Mouse (Mus musculus) right cerebral cortex, adult 18-20 months (tissue): ENCODE data around the gene Akap5.

Source experiments
- DNase-seq: peaks from one replicate; pipeline ENCODE4 v3.0.0; 2022; ENCODE audit warnings: mixed read lengths

The Akap5 gene

GRCm38 (mm10) chr12:76324679-76325431, at the start of gene Akap5:
Gene Akap5, plus strand, starts transcription at chr12:76324891.
- DNase-seq = peak; percentile 69

GRCm38 (mm10) chr12:76278209-76278608, 46.5 kb upstream of the Akap5 start:
- DNase-seq = no peak

DNA sequence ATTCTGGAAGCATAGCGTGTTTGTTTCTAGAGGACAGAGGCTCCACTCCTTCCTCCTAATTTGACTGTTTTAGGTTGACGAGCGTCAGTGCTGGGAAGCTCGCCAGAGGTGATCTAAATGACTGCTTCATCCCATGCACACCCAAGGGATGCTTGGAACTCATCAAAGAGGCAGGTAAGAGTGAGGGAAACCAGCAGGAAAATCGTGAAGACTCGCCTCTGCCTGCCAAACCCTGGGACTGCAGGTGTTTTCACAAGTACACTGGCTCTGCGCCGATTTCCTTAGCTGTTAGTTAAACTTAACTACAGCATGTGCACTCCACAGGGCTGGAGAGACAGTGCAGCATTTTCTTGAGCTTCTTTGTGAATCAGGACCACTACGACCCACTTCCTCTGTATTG, 44.1 kb upstream of the Akap5 start:
- DNase-seq = peak; percentile 55

- DNase-seq = no peak
Observed at GRCm38 (mm10) chr12:76281111-76281660, 43.5 kb upstream of the Akap5 start.

DNA sequence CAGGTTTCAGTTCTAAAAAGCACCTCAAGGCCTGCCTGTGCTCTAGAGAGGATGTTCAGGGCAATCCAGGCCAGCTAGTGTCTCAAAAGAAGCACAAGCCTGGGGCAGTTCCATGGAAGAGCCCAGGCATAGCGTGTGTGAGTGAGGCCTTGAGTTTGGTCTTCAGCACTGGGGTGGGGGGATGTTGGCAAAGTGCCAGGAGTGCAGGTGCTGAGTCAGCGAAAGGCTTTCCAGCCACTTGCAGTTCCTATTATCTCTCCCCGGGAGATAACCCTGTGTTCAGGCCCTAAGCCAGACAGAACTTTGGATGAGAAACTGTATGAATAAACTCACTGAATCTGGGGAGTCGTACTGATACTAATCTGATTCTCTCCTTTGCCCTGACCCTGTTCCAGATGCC, 42.6 kb upstream of the Akap5 start:
- no peak for DNase-seq

GRCm38 (mm10) chr12:76282532-76283173, 42.0 kb upstream of the Akap5 start:
- peak; percentile 64 for DNase-seq

DNA sequence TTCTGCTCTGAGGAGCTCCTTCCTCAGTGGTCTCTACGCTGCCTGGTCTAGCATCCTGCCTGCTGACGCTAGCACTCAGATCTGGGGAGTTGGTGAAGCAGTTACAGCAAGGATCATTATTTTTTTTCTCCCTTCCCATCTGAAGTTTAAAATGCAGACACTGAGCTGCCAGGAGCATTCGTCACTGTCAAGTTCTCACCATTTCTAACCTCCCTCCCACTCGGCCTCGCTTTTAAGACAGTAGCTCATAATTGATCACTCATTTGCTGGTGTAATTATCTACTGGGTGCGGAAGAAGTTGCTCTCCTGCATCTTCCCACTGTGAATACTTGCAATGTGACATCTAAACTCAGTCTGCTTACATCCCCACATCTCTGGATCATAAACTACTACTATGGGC, 39.3 kb upstream of the Akap5 start:
- peak; percentile 37 for DNase-seq

DNA sequence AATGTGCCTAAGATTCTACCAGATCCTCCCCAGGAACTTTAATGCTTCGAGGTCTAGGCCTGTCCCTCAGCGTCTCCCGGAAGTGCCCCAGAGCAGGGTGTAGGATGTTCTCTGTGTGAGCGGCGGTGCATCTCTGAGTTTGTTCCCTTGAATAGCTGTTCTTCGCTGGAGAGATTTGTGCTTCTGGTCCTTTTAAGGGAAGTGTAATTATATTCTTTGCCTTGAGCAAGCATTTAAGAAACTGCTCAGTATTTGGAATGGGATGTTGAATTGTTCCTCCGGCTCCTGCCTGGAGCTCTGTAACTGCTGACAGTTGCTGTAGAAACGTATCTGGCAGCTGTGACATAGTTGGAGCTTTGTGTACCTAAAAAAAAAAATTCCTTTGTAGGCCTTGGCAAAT, 36.7 kb upstream of the Akap5 start:
- peak; percentile 46 for DNase-seq

DNA sequence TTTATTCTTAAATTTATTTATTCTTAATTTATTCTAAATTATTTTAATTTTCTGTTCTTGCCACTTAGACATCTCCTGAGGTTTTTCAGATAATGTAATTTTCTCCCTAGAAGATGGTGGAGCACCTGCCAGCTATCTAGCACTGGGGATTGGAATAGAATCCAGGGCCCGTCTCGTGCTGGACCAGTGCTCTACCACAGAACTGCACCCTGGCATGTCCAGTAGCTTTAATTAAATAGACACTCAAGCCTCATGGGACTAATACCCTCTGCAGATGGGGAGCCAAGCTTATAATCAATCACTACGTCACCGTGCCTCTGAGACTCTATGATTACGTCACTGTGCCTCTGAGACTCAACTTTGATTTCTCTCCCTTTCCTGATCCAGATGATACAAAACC, 36.2 kb upstream of the Akap5 start:
- DNase-seq = no peak

GRCm38 (mm10) chr12:76289428-76289827, 35.3 kb upstream of the Akap5 start:
- DNase-seq = no peak

DNA sequence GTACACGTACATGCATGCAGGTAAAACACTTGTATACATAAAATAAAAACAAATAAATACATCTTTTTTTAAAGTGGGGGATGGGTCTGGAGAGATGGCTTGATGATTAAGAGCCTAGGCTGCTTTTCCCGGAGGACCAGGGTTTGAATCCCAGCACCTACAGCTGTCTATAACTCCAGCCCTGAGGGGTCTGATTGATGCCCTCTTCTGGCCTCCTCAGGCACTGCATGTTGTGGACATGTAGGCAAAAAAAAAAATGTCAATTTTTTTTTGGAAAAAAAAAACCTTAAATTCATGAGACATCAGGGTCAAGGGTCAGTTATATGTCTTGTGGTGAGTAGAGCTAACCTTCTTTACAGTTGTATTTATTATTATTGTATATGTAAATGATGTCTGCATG, 34.4 kb upstream of the Akap5 start:
- DNase-seq = no peak

GRCm38 (mm10) chr12:76293192-76293591, 31.5 kb upstream of the Akap5 start:
- DNase-seq = peak; percentile 64

- DNase-seq = no peak
Observed at GRCm38 (mm10) chr12:76297830-76298229, 26.9 kb upstream of the Akap5 start.

DNA sequence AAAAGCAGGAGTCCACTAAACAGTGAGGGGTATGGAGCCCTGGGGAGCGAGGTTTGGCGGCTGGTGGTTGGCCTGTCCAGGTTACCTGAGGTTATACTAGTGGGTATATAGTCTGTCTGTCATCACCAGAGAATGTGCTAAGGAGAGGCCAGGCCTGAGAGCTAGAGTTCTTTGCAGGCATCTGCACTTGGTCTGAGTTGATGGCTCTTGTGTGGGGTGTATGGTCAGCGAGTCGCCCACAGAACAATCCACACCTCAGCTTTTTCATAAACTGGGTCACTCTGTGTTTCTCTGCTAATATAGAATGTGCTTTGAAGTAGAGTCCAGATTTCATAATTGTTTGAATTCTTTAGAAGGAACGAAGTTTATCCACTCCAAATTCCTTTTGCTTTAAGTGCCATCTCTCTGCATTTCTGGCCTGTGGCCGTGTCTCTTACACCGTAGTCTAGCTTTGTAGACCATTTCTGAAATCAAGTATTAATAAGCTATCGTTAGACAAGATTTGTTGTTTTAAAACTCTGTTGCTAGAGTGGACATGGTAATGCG, 25.3 kb upstream of the Akap5 start:
- DNase-seq = no peak

DNA sequence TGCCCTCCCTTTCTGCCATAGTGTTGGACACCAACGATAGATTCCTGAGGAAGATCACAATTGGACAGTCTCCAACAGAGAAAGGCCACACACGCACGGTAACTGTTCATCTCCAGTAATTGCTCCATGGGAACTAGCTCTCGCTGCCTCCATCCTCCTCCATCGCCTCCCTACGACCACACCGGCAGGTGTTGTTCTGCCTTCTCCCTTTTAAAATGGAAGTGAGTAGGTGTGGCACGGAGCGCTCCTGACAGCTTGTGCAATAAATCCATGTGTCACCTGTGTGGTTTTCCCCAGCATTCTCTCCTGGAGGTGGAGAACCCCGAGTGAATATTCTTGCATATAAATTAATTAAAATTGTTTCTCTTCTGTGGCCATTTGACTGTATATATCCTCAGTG, 24.3 kb upstream of the Akap5 start:
- DNase-seq = peak; percentile 67

DNA sequence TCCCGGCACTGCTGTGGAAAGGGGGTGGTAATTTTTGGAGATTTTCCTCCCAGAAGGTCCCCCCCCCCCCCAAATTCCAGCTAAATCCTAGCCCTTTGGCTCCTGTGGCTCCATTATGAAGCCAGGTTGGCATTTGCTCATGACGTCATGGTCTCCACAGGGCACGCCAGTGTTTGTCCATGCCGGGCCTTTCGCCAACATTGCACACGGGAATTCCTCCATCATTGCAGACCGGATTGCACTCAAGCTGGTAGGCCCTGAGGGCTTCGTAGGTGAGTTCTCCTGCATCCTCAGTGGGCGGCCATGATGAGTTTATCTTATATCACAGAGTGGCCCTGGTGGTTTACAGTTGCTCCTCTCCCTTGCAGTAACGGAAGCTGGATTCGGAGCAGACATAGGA, 21.2 kb upstream of the Akap5 start:
- DNase-seq = no peak

GRCm38 (mm10) chr12:76304199-76304598, 20.5 kb upstream of the Akap5 start:
- no peak for DNase-seq

DNA sequence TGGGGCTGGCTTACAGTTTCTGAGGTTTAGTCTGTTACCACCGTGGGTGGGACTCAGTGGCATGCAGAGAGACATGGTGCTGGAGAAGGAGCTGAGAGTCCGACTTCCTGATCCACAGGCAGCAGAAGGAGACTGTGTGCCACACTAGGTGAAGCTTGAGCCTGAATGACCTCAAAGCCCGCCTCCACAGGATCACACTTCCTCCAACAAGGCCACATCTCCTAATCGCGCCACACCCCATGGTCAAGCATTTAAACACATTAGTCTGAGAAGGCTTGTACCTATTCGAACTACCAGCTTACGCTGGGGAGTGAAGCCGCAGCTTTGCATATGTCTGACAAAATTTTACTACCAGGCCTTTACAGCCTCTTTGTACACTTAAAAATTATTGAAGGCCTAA, 19.6 kb upstream of the Akap5 start:
- DNase-seq = no peak

- no peak for DNase-seq
Observed at GRCm38 (mm10) chr12:76306852-76307561, 17.7 kb upstream of the Akap5 start.

DNA sequence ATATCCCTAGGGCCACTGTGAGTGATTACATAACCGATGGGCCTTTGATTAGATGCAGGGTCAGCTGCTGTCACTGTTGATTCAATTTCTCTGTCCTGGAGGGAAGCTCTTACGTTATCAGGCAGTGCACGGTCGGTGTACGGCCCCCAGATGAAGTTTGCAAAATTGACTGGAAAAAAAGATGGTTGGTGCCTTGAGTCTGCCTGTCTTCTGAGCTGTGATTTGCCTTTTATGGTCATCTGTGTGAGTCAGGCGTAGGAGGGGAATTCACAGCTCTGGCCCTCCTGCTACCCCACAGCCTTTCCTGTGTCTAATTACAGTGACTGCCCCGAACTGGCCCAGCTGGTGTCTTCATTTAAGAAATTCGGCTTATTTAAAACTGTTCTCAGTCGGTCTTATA, 16.7 kb upstream of the Akap5 start:
- peak; percentile 84 for DNase-seq

DNA sequence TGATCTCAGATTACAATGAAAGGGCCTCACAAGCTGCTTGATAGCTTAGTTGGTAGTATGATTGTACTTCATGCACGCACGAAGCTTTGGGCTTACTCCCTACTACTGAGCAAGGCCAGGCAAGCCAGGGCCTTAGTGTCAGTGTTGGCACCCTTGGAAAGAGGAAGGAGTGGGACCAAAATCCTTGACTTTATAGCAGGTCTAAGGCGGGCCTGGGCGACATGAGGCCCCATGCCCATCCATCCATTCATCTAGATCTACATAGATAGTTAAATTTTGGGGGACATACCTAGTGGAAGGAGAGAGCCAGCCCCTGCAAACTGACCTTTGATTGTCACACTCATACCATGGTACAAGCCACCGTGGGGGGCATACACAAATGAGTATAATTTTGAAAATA, 16.3 kb upstream of the Akap5 start:
- no peak for DNase-seq

DNA sequence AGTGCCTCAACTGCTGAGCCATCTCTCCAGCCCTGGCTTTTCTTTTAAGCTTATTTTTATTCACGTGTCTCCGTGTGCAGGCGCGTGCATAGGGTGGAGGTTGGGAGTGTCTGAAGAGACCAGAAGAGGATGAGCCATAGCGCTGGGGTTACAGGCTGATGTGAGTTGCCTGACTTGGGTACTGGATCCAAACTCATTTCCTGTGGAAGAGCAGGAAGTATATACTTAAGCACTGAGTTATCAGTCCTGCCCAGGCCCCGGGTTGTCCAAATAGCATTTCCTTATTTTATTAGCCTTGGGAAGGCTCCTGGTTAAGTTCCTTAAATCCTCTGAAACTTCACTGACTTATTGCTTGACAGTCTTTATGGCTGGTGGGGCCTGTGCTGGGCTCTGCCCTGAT, 14.7 kb upstream of the Akap5 start:
- no peak for DNase-seq

- DNase-seq = no peak
Observed at GRCm38 (mm10) chr12:76310633-76311032, 14.1 kb upstream of the Akap5 start.
